Comparison of ENCODE assay signal across 8 mouse cellular contexts in genomic region chr9:95559936-95560735, GRCm38 (mm10). TPM values are rescaled to one million over a fixed set of nuclear protein-coding genes. Genes with fewer than 3 reads are reported as not detected.
DNase-seq lines count a peak whose midpoint lies in the region; ATAC-seq and TF ChIP-seq lines count a peak whose summit lies in the region.

No protein-coding gene starts in this region.

- peak overlapping the region; percentile 94 for H3K4me2 ChIP-seq in intestine, postnatal 0 days (replicated peaks; ENCODE audit: low read depth)
- H3K4me2 ChIP-seq in midbrain, postnatal 0 days (ENCODE audit: low read depth, low read length, poor library complexity, severe bottlenecking) = peak overlapping the region; percentile 95

- peak overlapping the region; percentile 50 for H3K9ac ChIP-seq in intestine, postnatal 0 days (ENCODE audit: low read depth, low read length)
- peak overlapping the region; percentile 80 for H3K9ac ChIP-seq in midbrain, postnatal 0 days (replicated peaks; ENCODE audit: low read length, poor library complexity, severe bottlenecking)

- intact Hi-C loops in left cerebral cortex, postnatal 25 days (cut with DNase I) = no loop called here

- H3K4me1 ChIP-seq in intestine, postnatal 0 days (replicated peaks; ENCODE audit: control insufficient read depth, insufficient read depth, low read length) = no peaks in the 10 kb centered on the region
- H3K4me1 ChIP-seq in midbrain, postnatal 0 days (ENCODE audit: insufficient read depth, low read length) = peaks cover 26% of the 10 kb centered on the region

- H3K36me3 ChIP-seq in intestine, postnatal 0 days (ENCODE audit: control insufficient read depth, insufficient read depth) = no peaks in the 10 kb centered on the region
- no peaks in the 10 kb centered on the region for H3K36me3 ChIP-seq in midbrain, postnatal 0 days (ENCODE audit: insufficient read depth, low read length)

- peak overlapping the region; percentile 63 for H3K4me3 ChIP-seq in intestine, postnatal 0 days (ENCODE audit: low read depth, low read length)
- H3K4me3 ChIP-seq in midbrain, postnatal 0 days (ENCODE audit: low read depth, low read length) = peak overlapping the region; percentile 66

- peak; percentile 60 for ATAC-seq in intestine, postnatal 0 days
- ATAC-seq in midbrain, postnatal 0 days (ENCODE audit: low FRiP score) = peak; percentile 82

- peak; percentile 62 for DNase-seq in layer of hippocampus, adult 11-12 months (ENCODE audit: low spot score)
- no peak for DNase-seq in layer of hippocampus, adult 9-10 months (ENCODE audit: low spot score)
- DNase-seq in cerebellum, postnatal 25 days = peak; percentile 81 to 82
- peak; percentile 47 to 53 for DNase-seq in frontal cortex, postnatal 14 days (ENCODE audit: low spot score in 2 of 2)
- DNase-seq in left cerebral cortex, postnatal 25 days (ENCODE audit: low spot score in 2 of 2) = peak; percentile 72 to 75
- DNase-seq in midbrain, postnatal 0 days (ENCODE audit: low spot score) = peak; percentile 72
- DNase-seq in yolk sac, embryonic 10.5 days (ENCODE audit: low spot score) = peak; percentile 27

- no peaks in the 10 kb centered on the region for H3K9me3 ChIP-seq in intestine, postnatal 0 days (ENCODE audit: control insufficient read depth)
- H3K9me3 ChIP-seq in midbrain, postnatal 0 days (ENCODE audit: low read length) = no peaks in the 10 kb centered on the region

- H3K27ac ChIP-seq in intestine, postnatal 0 days (ENCODE audit: low read depth, low read length) = peak overlapping the region; percentile 70
- H3K27ac ChIP-seq in midbrain, postnatal 0 days (ENCODE audit: low read depth, low read length) = peak overlapping the region; percentile 78

- 12% methylated on average over 77 of the region's 78 CpGs for WGBS in intestine, postnatal 0 days
- 8% methylated on average over 77 of the region's 78 CpGs for WGBS in midbrain, postnatal 0 days

- TF ChIP-seq CTCF in intestine, postnatal 0 days (IDR thresholded peaks at IDR 0.05; ENCODE audit: low read depth) = no peak
- no peak for TF ChIP-seq CTCF in midbrain, postnatal 0 days (IDR thresholded peaks at IDR 0.05)

- peaks cover 56% of the 10 kb centered on the region for H3K27me3 ChIP-seq in intestine, postnatal 0 days (replicated peaks; ENCODE audit: control insufficient read depth, insufficient read depth, low read length)
- H3K27me3 ChIP-seq in midbrain, postnatal 0 days (ENCODE audit: insufficient read depth, low read length) = 0 out of 2 replicates have a peak, but pooled peaks cover 3% of the 10 kb centered on the region

RNA-seq across cellular contexts. Expression of gene Paqr9, which starts 0.7 kb away (rescaled TPM):
- 22.1 and 23.2 TPM in 2 replicates for polyA plus RNA-seq in intestine, postnatal 0 days (2015; fragmentation: Nextera tagmentation; extraction: Ambion mirVana)
- 10 to 100 TPM; 39.1 to 40.7 TPM for total RNA-seq in left cerebral cortex, postnatal 25 days (2021)
- total RNA-seq in midbrain, postnatal 0 days (2014; rRNA removed) = 29.5 and 32.3 TPM in 2 replicates
- 6.1 and 6.5 TPM in 2 replicates for polyA plus RNA-seq in midbrain, postnatal 0 days (2015; fragmentation: Nextera tagmentation; extraction: Ambion mirVana)

RNA-seq across cellular contexts. Expression of gene U2surp, which starts 48.3 kb away (rescaled TPM):
- 97.5 and 112 TPM in 2 replicates for polyA plus RNA-seq in intestine, postnatal 0 days (2015; fragmentation: Nextera tagmentation; extraction: Ambion mirVana)
- 10 to 100 TPM; 62.7 to 64.3 TPM for total RNA-seq in left cerebral cortex, postnatal 25 days (2021)
- total RNA-seq in midbrain, postnatal 0 days (2014; rRNA removed) = 37.8 and 51.2 TPM in 2 replicates
- polyA plus RNA-seq in midbrain, postnatal 0 days (2015; fragmentation: Nextera tagmentation; extraction: Ambion mirVana) = 116 and 138 TPM in 2 replicates
